Mouse (Mus musculus) cerebellum, adult 9-11 months (tissue): ENCODE measurements at regions not wholly inside any gene's neighbourhood (a gene's known extent, or its start where the extent isn't known, plus 50 kb on each side); places are given as distances from the start of the nearest gene placed in this dataset.

Experiments used
- DNase-seq: peaks from one replicate; pipeline ENCODE4 v3.0.0; 2022

DNA sequence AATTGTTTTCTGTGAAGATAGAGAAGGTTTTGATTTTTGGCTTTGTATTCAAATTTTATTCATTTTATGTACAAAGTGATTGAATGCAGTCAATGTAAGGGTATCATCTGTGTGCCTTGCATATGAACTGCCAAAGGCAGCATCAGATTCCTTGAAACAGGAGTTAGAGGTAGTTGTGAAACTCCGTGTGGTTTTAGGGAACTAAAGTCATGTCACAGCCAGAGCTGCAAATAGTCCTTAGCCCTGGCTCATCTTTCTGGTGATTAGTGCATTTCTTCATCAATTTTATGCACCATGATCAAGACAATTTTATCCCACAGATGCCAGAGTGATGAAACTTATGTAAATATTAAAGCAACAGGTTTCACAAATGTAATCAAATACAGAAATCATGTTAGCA, 534.4 kb downstream of the Flrt2 start:
- no peak for DNase-seq

DNA sequence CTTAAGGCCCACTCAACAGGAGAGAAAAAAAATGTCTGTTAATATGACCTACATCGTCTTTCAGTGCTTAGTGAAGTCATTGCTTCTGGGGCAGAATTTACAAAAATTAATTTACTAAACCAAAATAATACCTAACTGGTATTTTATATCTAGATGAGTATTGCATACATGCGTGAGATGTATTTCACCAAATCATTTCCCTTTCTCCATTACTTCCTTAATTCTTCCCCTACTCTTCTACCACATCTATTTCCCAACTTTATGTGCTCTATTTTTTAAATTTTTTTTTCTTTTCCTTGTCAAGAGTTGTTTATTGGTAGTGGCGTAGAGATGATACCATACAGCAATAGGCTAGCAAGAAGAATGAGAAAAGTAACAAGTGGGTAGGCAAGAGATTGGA, 536.7 kb downstream of the Flrt2 start:
- no peak for DNase-seq

DNA sequence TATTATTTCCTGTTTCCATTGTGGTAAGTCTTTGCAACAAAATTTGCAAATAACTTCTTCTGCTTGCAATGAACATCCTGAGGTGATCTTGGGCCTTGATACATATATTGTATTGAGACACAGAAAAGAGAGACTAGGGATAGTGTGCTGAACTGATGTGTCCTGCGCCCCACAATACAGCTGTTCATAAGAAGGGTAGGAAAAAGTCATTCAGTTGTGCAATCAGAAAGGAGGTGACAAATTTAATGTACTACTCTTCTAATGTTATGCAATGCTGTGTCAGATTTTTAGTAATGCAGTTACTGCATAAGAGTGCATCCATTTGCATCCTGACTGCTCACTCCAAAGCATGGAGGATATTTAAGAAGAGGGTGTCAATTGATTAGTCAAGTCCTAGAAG, 543.5 kb downstream of the Flrt2 start:
- DNase-seq = no peak

DNA sequence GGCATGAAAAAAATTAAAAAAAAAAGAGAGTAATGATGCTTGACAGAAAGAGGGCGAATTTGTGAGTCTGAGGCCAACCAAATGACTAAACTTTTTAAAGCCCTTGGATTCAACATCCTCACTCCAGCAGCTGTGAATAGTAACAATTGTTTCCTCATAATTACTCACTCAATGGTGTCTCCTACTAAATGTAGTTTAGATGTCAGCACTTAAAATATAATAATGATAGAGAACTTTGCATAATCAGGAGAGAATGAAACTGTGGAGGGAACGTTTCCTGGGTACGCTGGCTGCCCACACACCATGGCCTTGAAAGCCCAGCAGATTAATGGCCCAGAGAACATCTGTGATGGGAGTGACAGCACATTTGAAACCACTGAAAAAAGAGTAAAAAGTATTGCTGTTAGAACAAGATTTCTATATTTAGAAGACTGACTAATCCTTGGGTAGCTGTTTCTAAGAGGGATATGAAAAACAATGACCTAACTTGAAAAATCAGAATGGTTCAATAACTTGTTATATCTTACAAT, 544.0 kb downstream of the Flrt2 start:
- no peak for DNase-seq

DNA sequence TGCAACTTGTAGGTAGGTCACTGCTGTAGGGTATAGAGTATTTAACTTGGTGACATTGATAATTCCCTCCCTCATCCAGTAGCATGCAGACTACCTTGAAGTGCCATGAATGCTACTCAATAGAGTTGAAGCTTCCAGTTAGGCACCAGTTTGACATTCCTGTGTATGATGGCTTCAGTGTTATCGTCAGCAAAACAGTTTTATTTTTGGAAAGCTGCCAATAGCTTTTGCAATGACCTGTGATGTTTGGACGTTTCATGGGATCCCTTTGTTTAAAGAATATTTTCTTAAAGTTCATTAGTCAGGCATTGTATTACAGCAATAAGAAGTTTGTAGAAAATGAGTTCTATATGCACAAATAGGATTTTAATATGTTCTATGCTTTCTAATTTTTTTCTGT, 547.6 kb downstream of the Flrt2 start:
- no peak for DNase-seq

DNA sequence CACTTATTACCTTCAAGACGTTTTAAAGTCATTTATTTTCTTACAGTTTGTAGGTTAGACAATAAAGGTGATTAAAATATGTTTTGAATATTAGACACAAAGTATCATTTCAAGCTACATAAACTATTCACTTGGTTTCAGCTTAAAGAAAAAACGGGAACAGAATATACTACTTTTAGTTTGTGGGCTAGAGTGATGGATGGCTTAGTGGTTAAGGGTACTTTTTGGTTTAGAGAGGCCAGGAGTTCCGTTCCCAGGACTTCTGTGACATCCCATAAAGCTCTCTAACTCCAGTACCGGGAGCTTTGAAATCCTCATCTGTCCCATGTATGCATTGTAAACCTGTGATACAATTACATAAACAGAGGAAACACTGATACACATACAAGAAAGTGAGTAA, 570.0 kb downstream of the Flrt2 start:
- DNase-seq = no peak

DNA sequence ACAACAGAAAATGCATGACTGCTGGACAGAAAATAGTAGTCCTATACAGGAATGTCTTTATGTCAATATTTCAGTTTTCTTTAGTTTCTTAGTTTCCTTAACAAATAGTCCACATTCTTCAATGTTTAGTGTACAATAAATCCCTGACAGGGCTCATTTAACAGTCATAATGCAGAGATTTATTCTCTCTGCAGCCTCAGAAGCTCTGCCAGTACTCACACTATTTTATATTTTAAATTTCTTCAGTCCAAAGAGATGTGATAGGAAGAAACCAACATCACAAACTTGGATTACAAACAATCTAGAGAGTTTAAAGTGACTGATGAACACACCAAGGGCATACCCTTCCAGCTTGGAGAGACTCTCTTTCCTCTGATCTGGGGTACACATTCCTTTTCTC, 583.9 kb downstream of the Flrt2 start:
- DNase-seq = no peak

DNA sequence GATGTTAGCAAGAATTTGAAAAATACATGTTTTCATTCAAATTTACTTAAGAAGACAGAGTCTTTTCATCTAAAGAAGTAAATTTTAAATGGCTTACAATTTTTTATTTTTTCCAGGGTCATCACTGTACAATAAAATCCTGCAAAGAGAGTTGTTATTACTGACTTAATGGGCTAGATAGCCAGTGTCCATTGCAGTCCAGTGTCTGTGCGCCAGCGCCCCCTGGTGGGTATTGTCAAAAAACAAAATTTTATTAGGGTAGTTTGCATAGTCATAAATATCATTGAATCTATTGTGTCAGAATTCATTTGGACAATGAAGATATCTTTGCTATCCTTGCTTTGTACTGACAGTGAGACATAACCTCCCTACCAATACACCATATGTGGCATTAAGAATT, 619.1 kb downstream of the Flrt2 start:
- peak; percentile 2 for DNase-seq

DNA sequence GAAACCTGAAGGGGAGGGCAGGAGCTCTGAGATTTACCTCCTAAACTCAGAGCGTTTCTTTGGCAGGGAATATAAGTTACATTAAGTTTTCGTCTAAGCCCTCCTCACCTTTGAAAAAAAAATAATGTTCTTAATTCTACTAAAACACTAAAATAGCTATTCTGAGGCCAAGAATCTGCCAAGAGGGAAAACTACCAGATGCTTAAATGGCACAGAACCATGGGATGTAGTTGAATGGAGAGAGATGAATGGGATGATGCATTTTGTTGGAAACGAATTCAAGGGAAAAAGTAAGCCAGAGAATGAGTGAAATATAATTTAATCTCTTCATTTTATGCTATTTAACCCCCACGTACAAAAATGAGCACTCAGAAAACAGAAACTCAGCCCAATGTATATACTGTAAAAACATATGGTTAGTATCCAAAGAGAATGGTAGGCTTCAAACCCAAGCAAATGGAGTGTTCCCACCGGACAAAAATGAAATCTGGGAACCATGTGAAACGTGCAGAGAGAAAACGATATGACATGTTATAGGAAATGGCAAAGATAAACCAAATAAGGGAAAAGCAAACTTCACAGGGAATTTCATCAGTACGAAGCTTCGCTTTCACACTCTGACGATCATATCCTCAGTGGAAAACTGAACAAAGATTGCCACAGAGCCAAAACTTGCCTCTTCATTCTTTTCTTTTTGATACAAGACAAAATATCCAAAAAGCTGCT, 631.2 kb downstream of the Flrt2 start:
- no peak for DNase-seq

DNA sequence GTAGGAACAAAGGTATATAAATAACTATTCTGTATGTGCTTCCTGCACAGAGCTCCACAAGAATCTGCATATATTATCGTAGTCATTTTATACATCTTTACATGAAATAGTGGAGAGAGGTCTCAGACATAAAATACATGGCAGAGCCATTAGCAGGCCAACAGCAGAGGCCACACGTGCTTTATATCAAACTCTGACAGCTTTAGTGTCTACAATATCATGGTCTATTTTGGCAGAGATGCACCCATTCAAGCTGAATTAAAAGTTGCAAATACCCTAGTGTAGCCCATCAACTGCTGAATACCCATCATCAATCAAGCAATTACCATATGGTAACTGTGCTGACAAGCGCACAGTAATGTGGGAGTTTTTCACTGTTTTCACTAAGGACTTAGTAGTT, 659.1 kb downstream of the Flrt2 start:
- DNase-seq = no peak

DNA sequence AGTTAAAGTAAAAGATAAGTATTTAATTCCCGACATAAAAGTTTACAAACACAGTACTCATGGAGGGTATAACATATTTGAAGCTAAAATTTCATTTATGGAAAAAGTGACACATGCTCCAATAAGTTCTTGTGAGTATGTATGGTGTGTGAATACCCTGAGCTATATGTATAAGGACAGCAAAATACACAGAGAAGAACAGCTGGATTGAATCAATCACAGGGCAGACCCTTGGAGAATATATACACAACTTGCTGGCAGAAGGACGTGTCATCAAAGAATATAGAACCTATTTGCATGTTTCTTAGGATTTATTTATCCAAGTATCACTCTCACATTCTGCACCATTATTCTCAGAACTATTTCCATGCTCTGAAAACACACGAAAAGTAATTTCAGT, 686.9 kb downstream of the Flrt2 start:
- no peak for DNase-seq

DNA sequence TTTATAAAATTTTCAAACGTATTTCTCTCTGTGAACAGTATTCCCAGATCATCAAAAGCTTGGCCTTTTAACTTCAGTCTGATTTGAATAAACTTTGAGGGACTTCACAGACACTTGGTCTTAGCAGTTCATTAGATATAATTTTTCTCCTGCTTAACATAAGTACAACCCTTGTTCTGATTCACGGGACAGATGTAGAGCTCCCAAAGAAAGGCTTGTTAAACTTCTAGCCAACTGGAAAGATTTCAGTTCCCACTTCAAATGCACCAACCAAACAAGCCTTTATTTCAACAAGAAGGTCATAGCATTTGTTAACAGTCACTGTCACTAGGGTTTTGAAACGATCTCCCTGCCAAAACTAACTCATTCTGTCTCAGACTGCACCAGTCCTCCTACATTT, 727.1 kb downstream of the Flrt2 start:
- DNase-seq = no peak

DNA sequence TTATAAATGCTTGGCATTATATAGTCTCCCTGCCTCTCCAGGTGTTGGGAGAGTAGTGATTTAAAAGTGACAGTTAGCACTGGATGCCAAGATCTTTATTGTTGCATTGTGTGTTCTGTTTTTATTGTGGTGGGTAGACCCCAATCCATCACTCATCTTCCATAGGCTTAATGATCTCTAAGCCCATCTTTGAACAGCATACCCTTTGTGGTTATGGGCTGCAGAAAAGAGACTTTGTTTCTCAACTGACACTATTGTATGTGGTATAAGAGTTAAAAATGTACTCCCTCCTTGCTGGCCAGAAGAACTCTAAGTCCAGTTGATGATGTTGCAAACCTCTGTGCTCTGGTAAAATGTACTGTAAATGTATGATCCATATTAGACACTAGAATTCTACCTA, 727.5 kb downstream of the Flrt2 start:
- no peak for DNase-seq

DNA sequence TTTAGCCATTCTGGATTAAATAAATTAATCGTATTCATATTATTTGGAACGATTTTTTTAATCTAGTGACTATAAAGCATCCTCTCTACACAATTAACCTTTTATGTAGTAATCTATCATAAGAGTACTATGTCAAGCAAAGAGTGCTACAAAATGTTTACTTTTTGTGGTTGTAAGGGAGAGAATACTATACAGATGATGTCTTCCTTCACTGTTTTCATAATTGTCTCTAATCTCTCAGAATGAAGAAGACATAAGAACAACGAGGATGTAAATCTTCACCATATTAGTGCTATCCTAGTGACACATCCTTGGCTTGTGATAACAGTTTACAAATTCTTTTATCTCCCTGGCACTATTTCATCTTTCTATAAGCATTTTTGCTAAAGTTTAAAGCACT, 735.6 kb downstream of the Flrt2 start:
- DNase-seq = no peak

DNA sequence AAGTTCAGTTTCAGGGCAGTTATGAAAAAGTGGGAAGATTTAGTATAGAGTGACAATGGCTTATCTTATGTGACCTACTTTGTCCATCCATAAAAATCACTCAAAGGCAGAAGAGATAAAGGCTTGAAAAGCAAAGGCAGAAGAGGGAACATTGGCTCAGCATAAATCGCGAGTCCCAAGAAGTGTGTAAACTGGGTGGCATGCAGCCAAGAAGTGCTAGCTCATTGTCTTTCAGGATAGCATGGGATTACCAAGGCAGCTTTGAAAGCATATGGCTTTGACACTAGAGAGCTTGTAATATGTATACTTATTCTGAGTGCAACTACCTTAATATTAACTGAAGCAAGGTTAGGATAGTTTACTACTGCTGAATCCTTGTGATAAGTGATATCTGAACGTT, 750.5 kb downstream of the Flrt2 start:
- no peak for DNase-seq

DNA sequence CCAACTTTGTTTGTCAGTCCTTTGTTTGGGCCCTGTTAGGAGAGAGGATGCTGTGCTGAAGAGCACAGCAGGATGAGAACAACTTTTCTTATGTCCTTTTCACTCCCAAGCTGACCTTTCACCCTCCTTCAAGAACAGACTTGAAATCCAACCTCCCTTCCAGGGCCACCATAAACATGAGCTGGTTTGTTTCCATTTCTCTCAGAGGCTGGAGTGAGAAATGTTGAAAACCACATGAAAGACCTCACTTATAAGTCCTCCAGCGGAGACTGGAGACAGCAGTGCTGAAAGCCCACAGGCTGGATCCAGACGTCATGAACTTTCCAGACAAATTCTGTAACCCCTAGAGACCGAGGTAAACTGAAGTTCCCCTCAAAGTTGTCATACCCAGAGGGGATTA, 761.3 kb downstream of the Flrt2 start:
- no peak for DNase-seq

DNA sequence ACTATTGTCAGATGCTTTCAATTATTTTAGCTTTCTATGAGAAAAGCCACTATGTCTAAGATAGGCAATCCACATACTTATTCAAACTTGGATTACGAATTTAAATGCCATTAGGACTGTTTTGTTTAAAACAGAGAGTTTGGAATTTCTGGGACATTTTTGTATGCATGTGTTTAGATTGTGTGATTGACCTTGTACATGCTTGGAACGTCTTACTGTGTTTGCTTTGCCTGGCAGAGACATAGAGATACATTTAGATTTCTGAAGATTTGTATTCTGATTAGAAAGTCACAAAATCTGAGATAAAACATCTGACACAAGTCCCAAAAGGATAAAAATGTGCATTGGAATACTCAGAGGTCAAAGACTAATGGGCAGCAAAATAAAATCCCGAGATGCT, 784.3 kb downstream of the Flrt2 start:
- DNase-seq = no peak

DNA sequence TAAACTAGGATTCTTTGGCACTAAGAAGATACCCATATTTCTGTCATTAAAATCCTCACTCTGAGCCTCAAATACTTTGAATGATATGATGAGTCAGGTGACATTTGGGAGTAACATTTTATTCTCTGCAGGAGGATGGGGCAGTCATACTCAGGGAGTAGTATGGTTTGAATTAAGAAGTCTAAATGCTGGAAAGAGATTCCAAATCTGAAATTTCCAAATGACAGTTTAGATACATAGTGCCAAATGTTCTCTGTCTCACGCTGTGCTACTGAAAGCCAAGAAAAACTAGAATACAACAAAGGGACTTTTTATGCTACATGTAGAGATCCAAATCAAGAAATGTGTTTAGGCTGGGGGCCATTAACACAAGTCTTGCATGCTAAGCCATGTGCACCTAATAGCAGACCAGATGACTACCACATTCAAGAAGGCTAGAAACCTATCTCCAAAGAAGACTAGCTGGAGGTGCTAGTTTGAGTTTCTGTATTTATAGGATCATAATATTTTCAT, 796.5 kb downstream of the Flrt2 start:
- DNase-seq = no peak

DNA sequence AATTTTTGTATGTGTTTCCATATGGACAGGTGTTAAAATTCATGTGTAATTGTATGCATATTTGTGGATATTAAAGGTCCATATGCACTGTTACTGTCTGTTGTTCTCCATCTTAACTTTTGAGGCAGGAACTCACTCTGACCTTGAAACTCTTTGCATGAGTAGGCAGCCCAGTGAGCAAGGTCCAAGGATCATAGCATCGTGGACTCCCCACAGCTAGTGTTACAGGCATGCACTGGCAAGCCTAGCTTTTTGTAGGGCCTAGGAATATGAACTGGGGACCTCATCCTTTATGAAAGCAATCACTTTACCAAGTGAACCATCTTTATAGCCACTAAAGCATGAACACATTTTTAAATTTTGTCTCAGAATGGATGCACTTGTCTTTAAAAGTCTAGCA, 817.6 kb downstream of the Flrt2 start:
- DNase-seq = no peak

DNA sequence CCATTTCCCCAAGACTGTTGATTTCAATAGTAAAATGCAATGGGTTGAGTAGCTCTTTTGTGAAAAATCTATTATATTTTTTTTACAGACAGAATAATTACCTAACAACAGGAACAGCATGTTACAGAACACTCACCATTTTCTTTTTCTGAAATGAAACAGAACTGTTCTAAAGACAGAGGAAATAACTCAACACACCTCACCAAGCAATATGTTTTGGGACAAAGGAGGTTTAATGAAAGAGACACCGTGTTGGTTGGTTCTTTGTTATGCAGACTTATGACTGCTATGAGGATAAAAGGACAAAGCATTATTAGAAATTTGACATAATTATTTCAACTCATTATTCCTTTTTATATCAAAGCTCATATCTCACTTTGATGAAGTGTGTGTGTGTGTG, 866.8 kb downstream of the Flrt2 start:
- no peak for DNase-seq

DNA sequence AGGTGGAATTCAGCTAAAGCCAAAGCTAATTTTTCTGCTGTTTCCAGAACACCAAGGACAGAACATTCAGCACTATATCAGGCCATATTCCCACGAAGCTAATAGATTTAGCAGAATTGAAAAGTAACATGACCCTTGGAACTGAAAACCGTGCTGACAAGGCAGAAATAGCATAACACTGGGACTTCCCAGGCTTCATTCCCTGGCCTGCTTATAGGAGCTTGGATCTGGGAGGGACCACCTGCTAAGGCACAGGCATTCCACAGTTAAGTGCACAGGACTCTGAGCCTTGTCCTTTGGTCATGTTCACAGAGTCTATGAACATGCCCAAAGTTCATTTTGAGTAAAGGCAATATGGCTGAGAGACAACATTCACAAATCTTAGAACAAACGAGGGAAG, 902.8 kb downstream of the Flrt2 start:
- no peak for DNase-seq

DNA sequence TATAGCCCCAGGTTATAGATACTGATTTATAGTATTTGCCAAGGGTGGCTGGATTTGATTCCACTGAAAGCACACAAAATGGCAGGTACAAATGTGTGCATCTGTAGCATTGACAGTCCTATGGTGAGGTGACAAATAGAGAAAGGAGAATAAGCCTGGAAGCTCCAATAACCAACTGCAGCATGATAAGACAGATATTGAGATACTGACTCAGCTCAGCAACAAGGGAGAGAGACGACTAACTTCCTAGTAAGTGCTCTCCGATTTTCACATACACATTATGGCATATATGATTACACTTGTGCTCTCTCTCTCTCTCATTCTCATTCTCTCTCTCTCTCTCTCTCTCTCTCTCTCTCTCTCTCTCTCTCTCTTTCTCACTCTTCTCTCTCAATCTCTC, 923.1 kb downstream of the Flrt2 start:
- no peak for DNase-seq

DNA sequence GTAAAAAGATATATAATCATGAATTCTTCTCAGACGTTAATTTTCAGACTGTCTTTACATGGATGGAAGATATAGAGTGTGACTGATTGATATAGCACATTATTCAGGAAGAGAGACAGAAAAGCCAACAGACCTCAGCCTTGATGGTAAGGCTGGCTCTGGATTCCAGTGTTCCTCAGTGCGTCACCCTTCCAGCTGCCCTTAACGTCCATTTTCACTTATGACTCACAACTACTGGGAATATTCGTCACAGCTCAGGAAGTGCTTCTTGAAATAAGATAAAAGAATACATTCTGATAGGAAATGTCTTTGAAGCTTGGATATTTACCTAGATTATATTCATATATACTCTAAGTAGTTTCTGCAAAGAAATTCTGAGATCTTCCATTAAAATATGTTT, 923.8 kb downstream of the Flrt2 start:
- DNase-seq = no peak

DNA sequence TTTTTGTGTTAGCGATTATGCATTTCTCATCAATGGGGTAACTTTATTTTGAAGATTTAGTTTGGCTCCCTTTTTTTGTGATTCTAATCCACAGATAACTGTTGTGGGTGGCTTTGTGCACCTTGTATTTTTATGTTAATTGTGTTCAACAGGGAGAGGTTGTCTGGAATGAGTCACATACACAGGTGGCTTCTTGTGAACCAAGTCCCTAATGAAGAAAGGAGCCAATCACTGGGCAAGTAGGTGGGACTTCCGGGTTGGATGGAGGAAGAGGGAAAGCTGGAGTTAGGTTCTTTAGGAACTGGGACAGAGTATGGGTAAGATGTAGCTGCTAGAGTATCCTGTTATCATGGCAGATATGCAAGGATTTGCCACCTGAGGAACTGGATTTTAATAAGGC, 925.2 kb downstream of the Flrt2 start:
- no peak for DNase-seq
